Mouse (Mus musculus) liver, postnatal 0 days (tissue): ENCODE measurements around the gene Pef1. TPM values are rescaled to one million over a fixed set of nuclear protein-coding genes. Genes with fewer than 3 reads are reported as not detected.

Experiments used
- ATAC-seq: fragments of 200-750 bp; cut with Nextera tagmentation; 2 replicates; pipeline ENCODE4 v1.8.0; 2017; ENCODE audit warnings: mild to moderate bottlenecking, moderate library complexity
- DNase-seq: peaks from one replicate; pipeline ENCODE4 v3.0.0-alpha.2; 2016
- H3K27ac ChIP-seq: fragments of 300-500 bp; sonication (generic); 2 replicates; pipeline ENCODE4 v1.5.1; 2014; ENCODE audit warnings: antibody characterized with exemption, moderate library complexity, mild to moderate bottlenecking, low read depth
- H3K27me3 ChIP-seq: fragments of 300-500 bp; sonication (generic); 2 replicates; pipeline ENCODE4 v1.6.1; 2014; ENCODE audit warnings: low read length, control low read depth, mixed read lengths; ENCODE audit not compliant: insufficient read depth
- H3K36me3 ChIP-seq: fragments of 300-500 bp; sonication (generic); replicated peaks from 2 replicates; pipeline ENCODE4 v1.6.1; 2014; ENCODE audit warnings: mild to moderate bottlenecking, control low read depth, low read length, moderate library complexity, mixed read lengths; ENCODE audit not compliant: insufficient read depth
- H3K4me1 ChIP-seq: fragments of 300-500 bp; sonication (generic); 2 replicates; pipeline ENCODE4 v1.6.1; 2014; ENCODE audit warnings: antibody characterized with exemption, mild to moderate bottlenecking, control low read depth; ENCODE audit not compliant: insufficient read depth
- H3K4me2 ChIP-seq: fragments of 300-500 bp; sonication (generic); 2 replicates; pipeline ENCODE4 v1.6.1; 2014; ENCODE audit warnings: low read depth, mild to moderate bottlenecking, low read length, moderate library complexity, mixed read lengths
- H3K4me3 ChIP-seq: fragments of 300-500 bp; sonication (generic); 2 replicates; pipeline ENCODE4 v1.5.1; 2014; ENCODE audit warnings: low read depth, low read length
- H3K9ac ChIP-seq: fragments of 300-500 bp; sonication (generic); replicated peaks from 2 replicates; pipeline ENCODE4 v1.6.1; 2014; ENCODE audit warnings: mild to moderate bottlenecking, moderate library complexity
- H3K9me3 ChIP-seq: fragments of 300-500 bp; sonication (generic); 2 replicates; pipeline ENCODE4 v1.6.1; 2016; ENCODE audit warnings: mild to moderate bottlenecking, control low read depth, low read length, mixed read lengths
- CTCF ChIP-seq: sonication (generic); IDR thresholded peaks from 2 replicates; pipeline ENCODE4 v1.5.1; 2016; ENCODE audit warnings: antibody characterized with exemption, low read depth
- EP300 ChIP-seq: IDR thresholded peaks from 2 replicates; pipeline ENCODE4 v1.6.1; 2016; ENCODE audit warnings: antibody characterized with exemption, low read depth, mild to moderate bottlenecking
- WGBS: fragments of 180-500 bp; shearing (Covaris S2); extraction: QIAGEN DNeasy Blood & Tissue Kit; methylation state at CpG from one replicate; pipeline ENCODE4 v1.1.7; 2014; ENCODE audit not compliant: insufficient replicate concordance; 5-methylcytosine and 5-hydroxymethylcytosine counted together
- polyA plus RNA-seq: library from polyadenylated mRNA; unstranded; fragments of >200 nt; fragmentation: Nextera tagmentation; extraction: Ambion mirVana; gene quantifications from 2 replicates; pipeline ENCODE4 v1.2.1, GENCODE M21; 2015

The Pef1 gene
- polyA plus RNA-seq, 1 experiment from 2014 or later: 26.0 TPM

GRCm38 (mm10) chr4:130060937-130061336 is 41.4 kb upstream of the Pef1 start:
- Histone ChIP-seq H3K4me1 (no peaks in the 10 kb centered on the region), H3K27me3 (0 out of 2 replicates have a peak, but pooled peaks cover 2% of the 10 kb centered on the region)

GRCm38 (mm10) chr4:130063191-130063590 is 39.2 kb upstream of the Pef1 start:
- 54% methylated on average over 7 of the region's 7 CpGs for WGBS
- TF ChIP-seq EP300 (no peak), CTCF (no peak)
- Histone ChIP-seq H3K9me3 (no peaks in the 10 kb centered on the region), H3K27me3 (0 out of 2 replicates have a peak, but pooled peaks cover 2% of the 10 kb centered on the region), H3K4me3 (no peak overlapping the region), H3K4me1 (no peaks in the 10 kb centered on the region), H3K27ac (no peak overlapping the region), H3K9ac (no peak overlapping the region), H3K36me3 (no peaks in the 10 kb centered on the region), H3K4me2 (no peak overlapping the region)
- DNase-seq: no peak
- ATAC-seq: no peak

More at GRCm38 (mm10) chr4:130060937-130061336, 41.4 kb upstream of the Pef1 start:
- H3K27ac ChIP-seq: no peak overlapping the region
- no peak for ATAC-seq
- no peak for DNase-seq
- H3K9ac ChIP-seq: no peak overlapping the region
- H3K9me3 ChIP-seq: no peaks in the 10 kb centered on the region
- no peak overlapping the region for H3K4me2 ChIP-seq
- no peak overlapping the region for H3K4me3 ChIP-seq
- no peak for TF ChIP-seq EP300
- no peak for TF ChIP-seq CTCF
- H3K36me3 ChIP-seq: no peaks in the 10 kb centered on the region

GRCm38 (mm10) chr4:130066816-130067215 is 35.5 kb upstream of the Pef1 start:
- no peak overlapping the region for H3K9ac ChIP-seq
- DNase-seq (peak; percentile 54), ATAC-seq (no peak)
- 12% methylated on average over 8 of the region's 8 CpGs for WGBS
- no peak overlapping the region for H3K4me3 ChIP-seq
- no peaks in the 10 kb centered on the region for H3K9me3 ChIP-seq
- no peak overlapping the region for H3K4me2 ChIP-seq
- TF ChIP-seq EP300 (no peak), CTCF (peak; percentile 72)
- no peaks in the 10 kb centered on the region for H3K4me1 ChIP-seq
- H3K27ac ChIP-seq: no peak overlapping the region
- H3K36me3 ChIP-seq: no peaks in the 10 kb centered on the region
- H3K27me3 ChIP-seq: no peaks in the 10 kb centered on the region

DNA sequence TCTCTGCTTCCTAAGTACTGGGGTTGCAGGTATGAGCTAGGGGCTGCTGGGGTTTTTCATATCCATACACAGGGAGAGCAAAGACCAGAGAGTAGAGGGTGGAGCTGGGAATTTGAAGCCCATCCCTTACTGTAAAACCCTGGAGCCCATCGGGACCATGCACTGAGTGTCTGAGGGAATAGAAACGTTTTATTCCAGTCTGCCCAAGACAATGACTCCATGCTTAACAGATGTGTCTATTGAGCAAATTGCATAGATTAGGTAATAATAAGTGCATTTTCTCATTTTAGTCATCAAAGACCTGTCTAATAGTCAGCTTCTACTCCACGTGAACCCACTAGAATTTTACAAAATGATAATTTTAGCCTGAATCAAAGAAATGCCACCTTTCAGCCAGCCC is 31.8 kb upstream of the Pef1 start:
- Histone ChIP-seq H3K4me2 (no peak overlapping the region), H3K9ac (no peak overlapping the region), H3K4me1 (no peaks in the 10 kb centered on the region), H3K36me3 (no peaks in the 10 kb centered on the region), H3K4me3 (no peak overlapping the region), H3K9me3 (no peaks in the 10 kb centered on the region), H3K27me3 (0 out of 2 replicates have a peak, but pooled peaks cover 2% of the 10 kb centered on the region), H3K27ac (no peak overlapping the region)
- DNase-seq (no peak), ATAC-seq (no peak)
- WGBS: 69% methylated on average over 3 of the region's 3 CpGs
- no peak for TF ChIP-seq EP300
- TF ChIP-seq CTCF: no peak

DNA sequence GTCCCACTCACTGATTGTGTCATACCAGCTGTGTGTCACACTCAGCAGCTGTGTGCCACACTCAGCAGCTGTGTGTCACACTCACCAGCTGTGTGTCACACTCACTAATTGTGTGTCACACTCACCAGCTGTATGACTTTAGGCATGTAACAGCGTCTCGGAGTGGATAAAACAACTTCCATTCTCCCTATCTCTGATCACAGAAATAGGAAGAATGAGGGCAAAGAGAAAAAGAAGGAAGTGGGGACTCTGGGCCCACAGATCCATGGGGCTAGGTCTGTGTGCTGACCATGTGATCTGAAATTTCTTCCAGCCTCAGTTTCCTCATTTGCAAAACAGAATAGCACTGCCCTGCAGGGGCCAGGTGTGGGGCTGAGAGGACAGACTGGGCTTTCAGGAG is 30.6 kb upstream of the Pef1 start:
- Histone ChIP-seq H3K4me2 (no peak overlapping the region), H3K27me3 (0 out of 2 replicates have a peak, but pooled peaks cover 2% of the 10 kb centered on the region), H3K36me3 (no peaks in the 10 kb centered on the region), H3K9me3 (no peaks in the 10 kb centered on the region), H3K4me3 (no peak overlapping the region), H3K9ac (no peak overlapping the region), H3K4me1 (no peaks in the 10 kb centered on the region), H3K27ac (no peak overlapping the region)
- no peak for TF ChIP-seq CTCF
- TF ChIP-seq EP300: no peak
- no peak for ATAC-seq
- WGBS: 39% methylated on average over 2 of the region's 2 CpGs
- DNase-seq: no peak

GRCm38 (mm10) chr4:130073367-130073766 is 29.0 kb upstream of the Pef1 start:
- Histone ChIP-seq H3K4me2 (no peak overlapping the region), H3K27ac (no peak overlapping the region), H3K9me3 (no peaks in the 10 kb centered on the region), H3K27me3 (peaks cover 10% of the 10 kb centered on the region; the same call in 1 of the 2 replicates), H3K36me3 (no peaks in the 10 kb centered on the region), H3K4me1 (no peaks in the 10 kb centered on the region), H3K4me3 (no peak overlapping the region), H3K9ac (no peak overlapping the region)
- ATAC-seq (no peak), DNase-seq (no peak)
- WGBS: 68% methylated on average over 4 of the region's 4 CpGs
- TF ChIP-seq CTCF (no peak), EP300 (no peak)
